Mouse (Mus musculus): Measurements from ENCODE around the gene Gm8298. TPM values are rescaled to one million over a fixed set of nuclear protein-coding genes. Genes with fewer than 3 reads are reported as not detected.
"Not testable (repeated sequence)": the region's sequence is repeated elsewhere in the genome, so short reads cannot be mapped to it uniquely, and the experiment has no call there.

Gm8298 gene
- polyA plus RNA-seq (2015; fragmentation: Nextera tagmentation; extraction: Ambion mirVana): not detected in 2 replicates

DNA sequence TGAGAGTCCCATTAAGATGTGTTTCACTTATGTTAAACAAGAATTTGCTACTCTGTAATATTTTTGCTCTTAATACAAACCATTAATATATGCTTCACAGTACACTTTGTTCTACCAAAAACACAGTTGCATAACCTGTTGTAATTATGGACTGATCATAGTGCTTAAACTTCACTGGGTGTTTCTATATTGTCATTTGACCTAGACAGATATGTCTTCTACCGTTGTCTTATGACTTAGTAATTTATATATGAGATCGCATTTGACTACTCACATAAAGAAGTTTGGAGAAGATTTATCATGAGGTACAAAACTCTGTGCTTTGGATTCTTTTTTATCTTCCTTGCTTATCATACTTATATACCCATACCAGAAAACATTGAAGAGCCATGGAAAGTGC is at the start of gene Gm8298:
Gm8298 (plus strand) TSS at position 301 of the 400 bp plus-strand sequence.
- Histone ChIP-seq H3K4me2 (replicated peaks) (no peak within 1 kb of the TSS), H3K4me3 (replicated peaks) (no peak within 1 kb of the TSS), H3K4me1 (replicated peaks) (no peaks in the 10 kb centered on the region), H3K27me3 (replicated peaks) (no peaks in the 10 kb centered on the region), H3K9me3 (no peaks in the 10 kb centered on the region), H3K36me3 (no peaks in the 10 kb centered on the region), H3K27ac (no peak within 1 kb of the TSS), H3K9ac (no peak within 1 kb of the TSS)
- no peak for ATAC-seq
- WGBS: 88% methylated on average over 2 of the region's 2 CpGs

DNA sequence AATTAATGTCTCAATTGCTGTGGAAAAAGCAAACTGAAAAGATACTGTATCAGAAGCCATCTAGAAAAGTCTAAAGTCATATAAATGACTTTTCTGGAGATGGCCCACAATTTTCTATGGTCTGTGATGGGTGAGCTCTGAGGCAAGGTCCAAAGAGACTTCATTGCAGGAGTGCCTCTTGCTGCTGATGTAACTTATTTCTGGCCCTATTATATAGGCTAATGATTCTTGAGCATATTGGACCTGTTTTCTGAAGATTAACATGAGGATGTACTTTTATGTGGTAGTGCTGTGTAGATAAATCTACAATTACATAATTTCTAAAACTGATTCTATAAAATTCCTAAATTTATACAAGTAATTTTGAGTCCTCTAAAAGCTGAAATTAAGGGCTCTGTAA is 47.7 kb upstream of the Gm8298 start:
- no peak for ATAC-seq

DNA sequence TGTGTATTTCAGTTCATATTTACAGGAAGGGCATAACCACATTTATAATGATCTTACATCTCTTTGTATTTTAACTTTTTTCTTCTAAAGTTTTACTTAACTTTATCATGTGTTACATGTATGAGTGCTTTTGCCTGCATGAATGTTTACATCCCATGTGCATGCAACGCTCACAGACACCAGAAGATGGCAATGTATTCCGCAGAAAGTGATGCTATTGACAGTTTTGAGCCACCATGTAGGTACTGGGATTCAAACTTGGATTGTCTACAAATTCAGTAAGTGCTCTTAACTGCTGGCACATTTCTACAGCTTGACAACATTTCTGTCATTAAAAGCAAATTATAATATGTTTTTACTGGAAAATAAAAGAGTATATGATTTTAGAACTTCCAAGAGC is 9.9 kb downstream of the Gm8298 start:
- ATAC-seq: no peak
- H3K36me3 ChIP-seq: no peaks in the 10 kb centered on the region
- no peak overlapping the region for H3K27ac ChIP-seq
- no peaks in the 10 kb centered on the region for H3K27me3 ChIP-seq (replicated peaks)
- H3K4me3 ChIP-seq (replicated peaks): no peak overlapping the region
- no peak overlapping the region for H3K4me2 ChIP-seq (replicated peaks)
- no peaks in the 10 kb centered on the region for H3K9me3 ChIP-seq
- H3K9ac ChIP-seq: no peak overlapping the region
- WGBS: 16% methylated on average over 2 of the region's 2 CpGs
- no peaks in the 10 kb centered on the region for H3K4me1 ChIP-seq (replicated peaks)

More for the DNA sequence above, 47.7 kb upstream of the Gm8298 start:
- Histone ChIP-seq H3K27ac (no peak overlapping the region), H3K36me3 (no peaks in the 10 kb centered on the region), H3K4me2 (replicated peaks) (no peak overlapping the region), H3K4me1 (replicated peaks) (no peaks in the 10 kb centered on the region), H3K9me3 (no peaks in the 10 kb centered on the region), H3K9ac (no peak overlapping the region), H3K27me3 (replicated peaks) (no peaks in the 10 kb centered on the region), H3K4me3 (replicated peaks) (no peak overlapping the region)

DNA sequence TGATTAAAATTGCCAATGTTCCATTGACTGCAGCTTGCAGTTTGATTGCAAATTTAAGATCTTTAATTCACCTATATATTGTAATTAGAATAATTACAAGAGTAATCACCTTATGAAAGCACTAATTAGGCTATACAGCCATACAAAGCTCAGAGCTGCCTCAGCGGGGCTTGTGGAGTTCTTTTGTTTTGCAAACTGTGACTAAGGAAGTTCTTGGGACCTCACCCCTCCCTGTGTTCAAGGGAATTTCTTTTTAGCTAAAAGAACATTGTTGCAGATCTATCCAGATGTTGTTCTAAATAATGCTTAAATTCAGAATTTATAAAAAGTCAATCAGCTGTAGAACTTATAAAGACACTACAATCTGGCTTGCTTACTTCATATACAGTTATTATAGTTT is 16.8 kb downstream of the Gm8298 start:
- ATAC-seq; H3K27me3 ChIP-seq (replicated peaks); H3K9me3 ChIP-seq; H3K36me3 ChIP-seq; H3K4me1 ChIP-seq (replicated peaks); H3K4me2 ChIP-seq (replicated peaks); H3K9ac ChIP-seq; H3K27ac ChIP-seq; H3K4me3 ChIP-seq (replicated peaks): not testable (repeated sequence)
- 63% methylated on average over 1 of the region's 1 CpGs for WGBS

DNA sequence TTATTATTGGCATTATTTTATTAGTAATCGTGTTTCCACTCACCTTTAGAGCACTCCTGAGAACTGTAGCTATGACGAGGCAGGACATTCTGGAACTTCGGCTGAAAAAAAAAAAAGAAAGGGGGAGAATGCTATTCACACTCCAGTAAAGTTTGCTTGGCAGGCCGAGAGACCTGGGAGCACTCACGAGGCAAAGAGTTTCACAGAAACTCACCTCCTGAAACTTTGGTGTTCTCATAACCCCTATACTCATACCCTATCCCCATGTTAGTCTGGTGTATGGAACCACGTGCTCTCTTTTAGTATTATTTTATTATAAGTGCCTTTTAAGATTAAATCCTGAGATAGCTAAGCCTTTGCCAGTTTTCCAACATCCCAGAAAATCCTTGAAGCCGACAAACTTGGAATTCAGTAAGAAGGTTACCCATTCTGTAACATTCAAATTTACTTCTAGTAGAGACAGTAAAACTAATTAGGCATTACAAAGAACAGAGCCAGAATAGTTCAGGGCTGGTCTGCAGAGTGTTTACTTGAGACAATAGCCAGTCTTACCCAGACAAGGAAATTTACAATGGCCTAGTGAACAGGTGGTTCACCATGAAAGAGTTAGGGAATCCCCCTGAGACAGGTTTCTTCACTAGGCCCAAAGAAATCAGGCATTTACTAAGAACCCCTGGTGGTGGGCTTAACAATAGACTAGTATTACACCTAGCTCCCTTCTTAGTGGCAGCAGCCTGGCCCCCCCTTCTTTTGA is 19.1 kb downstream of the Gm8298 start:
- H3K9me3 ChIP-seq; H3K27me3 ChIP-seq (replicated peaks); H3K36me3 ChIP-seq; H3K9ac ChIP-seq; H3K4me2 ChIP-seq (replicated peaks); ATAC-seq; H3K4me1 ChIP-seq (replicated peaks); H3K4me3 ChIP-seq (replicated peaks); H3K27ac ChIP-seq: not testable (repeated sequence)
- 80% methylated on average over 7 of the region's 7 CpGs for WGBS

DNA sequence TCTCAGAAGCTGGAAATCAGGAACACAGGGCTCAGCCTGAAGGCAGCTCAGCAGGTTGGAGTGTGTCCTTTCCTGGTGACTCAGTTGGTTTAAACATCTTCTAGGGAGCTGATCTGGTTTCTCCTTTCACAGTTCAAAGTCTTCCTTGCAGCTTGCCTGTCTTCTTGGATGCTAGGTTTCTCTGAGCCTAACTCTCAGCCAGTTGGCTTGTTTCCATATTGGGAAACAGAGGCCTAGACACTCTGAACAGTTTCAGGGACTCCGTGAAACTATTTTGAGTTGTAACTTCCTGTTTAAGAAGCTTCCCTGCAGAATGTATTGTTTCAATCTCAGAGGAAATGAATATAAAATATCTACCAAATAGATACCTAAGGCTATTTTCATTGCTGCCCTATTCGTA is 32.4 kb downstream of the Gm8298 start:
- Histone ChIP-seq H3K9me3 (no peaks in the 10 kb centered on the region), H3K4me2 (replicated peaks) (no peak overlapping the region), H3K27me3 (replicated peaks) (no peaks in the 10 kb centered on the region), H3K4me3 (replicated peaks) (no peak overlapping the region), H3K4me1 (replicated peaks) (no peaks in the 10 kb centered on the region), H3K9ac (no peak overlapping the region), H3K36me3 (no peaks in the 10 kb centered on the region), H3K27ac (no peak overlapping the region)
- no peak for ATAC-seq
- WGBS: 66% methylated on average over 2 of the region's 2 CpGs

DNA sequence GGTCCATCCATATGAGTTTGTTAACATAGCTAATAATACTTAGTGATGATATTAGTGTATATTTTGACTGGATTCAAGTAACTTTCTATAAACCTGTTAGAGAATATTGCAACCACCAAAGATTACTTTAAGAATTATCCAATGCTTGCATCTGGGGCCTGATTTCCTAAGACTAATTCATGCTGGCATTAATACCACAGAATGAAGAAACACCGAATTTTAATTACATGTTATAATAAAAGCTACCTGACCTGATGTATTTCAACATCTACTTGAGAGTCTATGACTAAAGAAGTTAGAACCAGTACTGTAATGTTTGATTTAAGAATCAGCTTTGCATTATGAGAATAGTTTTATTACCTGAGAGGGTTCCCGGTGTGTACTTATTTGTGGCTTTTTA is 64.1 kb downstream of the Gm8298 start, which contains the start of gene C130079G13Rik:
C130079G13Rik (plus strand) TSS at position 301 of the 400 bp plus-strand sequence.
- Histone ChIP-seq H3K36me3 (no peaks in the 10 kb centered on the region), H3K27ac (no peak within 1 kb of the TSS), H3K4me3 (replicated peaks) (no peak within 1 kb of the TSS), H3K9ac (no peak within 1 kb of the TSS), H3K4me1 (replicated peaks) (no peaks in the 10 kb centered on the region), H3K27me3 (replicated peaks) (no peaks in the 10 kb centered on the region), H3K4me2 (replicated peaks) (no peak within 1 kb of the TSS), H3K9me3 (no peaks in the 10 kb centered on the region)
- ATAC-seq: no peak
- WGBS: 93% methylated on average over 2 of the region's 2 CpGs

Other genes starting within 250 kb of the Gm8298 start
- not detected in 2 replicates for gene Gm5538, start 131.3 kb upstream of the Gm8298 start, polyA plus RNA-seq (2015; fragmentation: Nextera tagmentation; extraction: Ambion mirVana)
- not detected in 2 replicates for gene C130079G13Rik, start 64.2 kb downstream of the Gm8298 start, polyA plus RNA-seq (2015; fragmentation: Nextera tagmentation; extraction: Ambion mirVana)
- gene Aadacl2, start 145.7 kb downstream of the Gm8298 start, polyA plus RNA-seq (2015; fragmentation: Nextera tagmentation; extraction: Ambion mirVana): not detected in 2 replicates
- 152 and 158 TPM in 2 replicates for gene Aadac, start 164.7 kb downstream of the Gm8298 start, polyA plus RNA-seq (2015; fragmentation: Nextera tagmentation; extraction: Ambion mirVana)
- gene Sucnr1, start 220.8 kb downstream of the Gm8298 start, polyA plus RNA-seq (2015; fragmentation: Nextera tagmentation; extraction: Ambion mirVana): 0.58 and 0.64 TPM in 2 replicates